Mouse (Mus musculus): Measurements from ENCODE around the gene Phykpl.

- no peak for TF ChIP-seq CTCF (IDR thresholded peaks at IDR 0.05; ENCODE audit: control insufficient read depth, insufficient read depth, insufficient read length)
- TF ChIP-seq MAX (IDR thresholded peaks at IDR 0.05): no peak
Observed at GRCm38 (mm10) chr11:51609266-51609909, 24.8 kb downstream of the Phykpl start.

Measured in C2C12 (cell line).